Mouse (Mus musculus) embryo, embryonic 10 days (tissue): ENCODE data around the gene Gm14151.
"Not testable (repeated sequence)": the region's sequence is repeated elsewhere in the genome, so short reads cannot be mapped to it uniquely, and the experiment has no call there.

ENCODE experiments used
- DNase-seq: peaks from one replicate; pipeline ENCODE4 v3.0.0-alpha.2; 2015; ENCODE audit warnings: low spot score

Gene Gm14151

DNA sequence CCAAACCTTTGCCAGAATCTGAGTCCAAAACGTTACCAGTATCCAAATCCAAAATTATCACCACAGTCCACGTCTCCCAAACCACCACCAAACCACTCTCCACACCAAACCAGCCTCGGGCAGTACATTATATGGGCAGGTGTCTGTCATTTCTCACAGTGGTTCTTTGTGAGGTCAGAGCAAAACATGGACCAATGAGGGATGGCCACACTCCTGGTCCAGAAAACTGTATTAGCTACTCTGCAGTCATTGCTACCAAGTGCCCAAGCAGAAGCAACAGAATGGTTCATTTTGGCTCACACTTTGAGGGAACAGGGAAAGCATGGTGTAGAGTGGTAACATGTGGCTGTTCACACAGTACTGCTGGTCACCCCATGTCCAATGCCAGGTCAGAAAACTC lies at the start of gene Gm14151:
TSS of gene Gm14151 (minus strand) at position 101 of the 400 bp plus-strand sequence.
- DNase-seq, result not testable (repeated sequence)

DNA sequence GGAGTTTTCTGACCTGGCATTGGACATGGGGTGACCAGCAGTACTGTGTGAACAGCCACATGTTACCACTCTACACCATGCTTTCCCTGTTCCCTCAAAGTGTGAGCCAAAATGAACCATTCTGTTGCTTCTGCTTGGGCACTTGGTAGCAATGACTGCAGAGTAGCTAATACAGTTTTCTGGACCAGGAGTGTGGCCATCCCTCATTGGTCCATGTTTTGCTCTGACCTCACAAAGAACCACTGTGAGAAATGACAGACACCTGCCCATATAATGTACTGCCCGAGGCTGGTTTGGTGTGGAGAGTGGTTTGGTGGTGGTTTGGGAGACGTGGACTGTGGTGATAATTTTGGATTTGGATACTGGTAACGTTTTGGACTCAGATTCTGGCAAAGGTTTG lies 5.8 kb upstream of the Gm14151 start, which contains the start of gene Gm14147:
TSS of gene Gm14147 (plus strand) at position 301 of the 400 bp plus-strand sequence.
- DNase-seq, result not testable (repeated sequence)

- no peak for DNase-seq
Measured at GRCm38 (mm10) chr2:151056637-151057036, 35.5 kb downstream of the Gm14151 start.

DNA sequence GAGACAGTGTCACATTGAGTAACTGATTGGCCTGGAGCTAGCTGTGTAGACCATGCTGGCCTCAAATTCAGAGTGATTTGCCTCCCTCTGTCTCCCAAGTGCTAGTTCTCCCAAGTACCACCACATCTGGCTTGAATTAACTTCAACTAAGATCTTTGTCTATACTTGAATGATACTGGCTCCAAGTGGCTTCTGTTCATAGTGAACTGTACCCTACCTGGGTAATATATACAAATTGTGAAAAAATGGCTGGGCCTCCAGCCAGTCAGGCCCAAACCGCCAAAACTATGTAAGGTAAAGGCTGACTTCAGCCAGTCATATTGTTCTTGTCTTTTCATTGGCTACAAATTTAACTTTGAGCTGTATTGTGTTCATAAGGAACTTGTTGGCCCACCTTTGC lies 51.7 kb downstream of the Gm14151 start:
- no peak for DNase-seq

DNA sequence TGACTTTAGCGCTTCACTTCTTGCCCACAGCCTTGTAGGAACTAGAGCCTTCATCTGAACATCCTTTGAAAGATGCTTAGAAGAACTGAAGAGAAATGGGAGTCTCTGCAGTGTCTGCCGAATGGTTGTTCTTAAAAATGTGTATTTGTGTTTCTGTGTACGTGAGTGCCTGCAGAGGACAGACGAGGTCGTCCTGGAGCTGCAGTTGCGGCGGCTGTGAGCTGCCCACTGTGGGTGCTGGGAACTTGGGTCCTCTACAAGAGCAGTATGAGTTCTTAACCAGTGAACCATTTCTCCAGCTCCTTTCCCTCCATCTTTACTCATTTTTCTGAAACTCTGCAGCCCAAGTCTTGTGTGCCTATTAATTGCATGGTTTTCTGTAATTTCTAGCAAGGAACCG lies 52.4 kb downstream of the Gm14151 start:
- DNase-seq, result no peak

DNA sequence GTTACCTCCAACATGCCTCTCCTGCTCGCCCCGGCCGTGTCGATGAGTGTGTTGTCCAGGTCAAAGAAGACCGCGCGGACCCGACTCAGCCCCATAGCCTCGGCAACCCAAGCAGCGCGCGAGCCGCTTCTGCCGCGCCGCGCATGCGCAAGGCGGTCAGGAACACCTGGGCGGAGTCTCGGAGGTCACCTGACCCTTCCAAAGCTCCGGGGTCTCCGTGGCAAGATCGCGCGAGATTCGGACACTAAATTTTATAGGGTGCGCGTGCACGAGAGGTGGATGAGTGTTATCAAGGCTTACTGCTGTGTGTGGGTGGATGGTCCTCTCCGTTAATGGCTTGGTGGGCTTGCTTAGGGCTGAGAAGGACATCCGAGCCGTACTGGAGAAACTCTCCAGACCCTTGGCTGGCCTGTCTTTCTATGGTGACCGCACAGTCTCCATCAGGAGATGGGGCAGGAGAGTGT lies 52.9 kb downstream of the Gm14151 start, which contains the start of the genes Ninl and Nanp:
TSS of gene Ninl (minus strand) at position 151 of the 464 bp plus-strand sequence.
TSS of gene Nanp (minus strand) at position 167 of the 464 bp plus-strand sequence.
- peak; percentile 97 for DNase-seq

GRCm38 (mm10) chr2:151038811-151039222 lies 53.3 kb downstream of the Gm14151 start:
- peak; percentile 36 for DNase-seq

- DNase-seq, result no peak
Measured at GRCm38 (mm10) chr2:151037876-151038552, 54.1 kb downstream of the Gm14151 start.

DNA sequence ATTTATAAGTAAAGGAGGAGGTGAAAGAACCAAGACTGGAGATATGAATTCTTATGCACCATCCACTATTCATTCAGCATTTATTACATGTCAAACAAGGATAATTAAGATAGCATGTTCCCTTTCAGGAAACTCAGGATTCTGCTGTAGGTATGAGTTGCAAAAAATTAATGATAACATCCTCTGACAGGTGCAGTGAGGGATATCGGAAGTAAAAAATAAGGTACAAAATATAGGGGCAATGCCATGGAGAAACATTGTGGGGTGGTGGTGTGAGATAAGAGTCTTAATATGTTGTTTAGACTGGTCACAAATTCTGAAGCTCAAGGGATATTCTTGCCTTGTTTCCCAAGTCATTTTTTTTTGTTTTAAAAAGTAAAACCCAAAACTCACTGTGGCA lies 54.9 kb downstream of the Gm14151 start:
- no peak for DNase-seq
